Mouse (Mus musculus): ENCODE measurements around the gene Susd1. TPM values are rescaled to one million over a fixed set of nuclear protein-coding genes. Genes with fewer than 3 reads are reported as not detected.

Gene Susd1
- total and polyA plus RNA-seq, 3 experiments: 49.0 to 180 (median 67.6) TPM

DNA sequence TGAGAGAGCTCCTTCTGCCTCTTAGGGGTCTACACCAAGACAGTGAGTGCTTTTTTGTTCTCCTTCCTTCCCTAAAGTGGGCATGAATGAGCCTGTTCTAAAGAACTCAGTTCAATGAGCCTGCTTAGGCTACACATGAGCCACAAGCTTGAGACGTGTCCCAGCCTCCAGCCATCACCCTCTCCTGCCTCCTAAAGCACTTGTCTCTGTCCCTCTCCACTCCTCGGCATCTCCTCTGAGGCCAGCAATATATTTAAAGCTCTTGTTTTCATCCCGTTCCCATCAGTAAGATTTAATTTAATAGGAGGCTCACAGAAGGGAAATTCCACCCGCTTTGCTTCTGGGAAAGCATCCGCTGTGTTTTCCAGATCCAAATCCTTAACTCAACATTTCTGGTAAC lies 98.4 kb downstream of the Susd1 start:
- Histone ChIP-seq H3K27ac (ENCODE audit: control insufficient read depth, low read depth, low read length) (no peak overlapping the region), H3K9ac (ENCODE audit: control insufficient read depth, low read depth, low read length, poor library complexity, severe bottlenecking) (no peak overlapping the region), H3K36me3 (ENCODE audit: control insufficient read depth in 1 of 2, insufficient read depth in 2 of 2, low read length in 2 of 2) (peaks cover 3 to 18% of the 10 kb centered on the region in 2 experiments), H3K4me3 (ENCODE audit: control insufficient read depth in 1 of 2, insufficient read depth in 1 of 2, low read depth in 2 of 2, low read length in 2 of 2) (no peak overlapping the region), H3K79me2 (ENCODE audit: control insufficient read depth, insufficient read depth, low read length, poor library complexity) (no peaks in the 10 kb centered on the region), H3K4me1 (ENCODE audit: control insufficient read depth in 1 of 2, insufficient read depth in 2 of 2, low read length in 2 of 2) (no peaks in the 10 kb centered on the region), H3K9me3 (replicated peaks; ENCODE audit: insufficient read depth, low read length) (no peaks in the 10 kb centered on the region), H3K27me3 (ENCODE audit: control insufficient read depth in 1 of 2, insufficient read depth in 2 of 2, low read length in 2 of 2) (no peaks in the 10 kb centered on the region)
- TF ChIP-seq NELFE (IDR thresholded peaks at IDR 0.05; ENCODE audit: low read depth, low read length) (no peak), HCFC1 (IDR thresholded peaks at IDR 0.05; ENCODE audit: low read depth, low read length) (no peak), MAX (IDR thresholded peaks at IDR 0.05; ENCODE audit: low read length) (no peak), MYC (IDR thresholded peaks at IDR 0.05; ENCODE audit: low read depth, low read length) (no peak), POLR2AphosphoS2 (IDR thresholded peaks at IDR 0.05; ENCODE audit: low read length) (no peak), MAZ (IDR thresholded peaks at IDR 0.05; ENCODE audit: low read depth, low read length) (no peak), BHLHE40 (IDR thresholded peaks at IDR 0.05; ENCODE audit: borderline replicate concordance, low read depth, low read length) (no peak), ZC3H11A (IDR thresholded peaks at IDR 0.05; ENCODE audit: low read depth, low read length) (no peak), ETS1 (IDR thresholded peaks at IDR 0.05; ENCODE audit: low read depth, low read length) (no peak), UBTF (IDR thresholded peaks at IDR 0.05; ENCODE audit: borderline replicate concordance, insufficient read depth, low read depth, low read length) (no peak), TBP (IDR thresholded peaks at IDR 0.05; ENCODE audit: low read depth, low read length) (no peak), USF1 (IDR thresholded peaks at IDR 0.05; ENCODE audit: low read depth, low read length) (no peak), TCF12 (IDR thresholded peaks at IDR 0.05; ENCODE audit: low read depth, low read length) (no peak), JUND (IDR thresholded peaks at IDR 0.05; ENCODE audit: low read depth, low read length) (no peak), NRF1 (IDR thresholded peaks at IDR 0.05; ENCODE audit: insufficient read depth, low read depth, low read length, poor library complexity, severe bottlenecking) (no peak), MXI1 (IDR thresholded peaks at IDR 0.05; ENCODE audit: low read depth, low read length) (no peak), RAD21 (IDR thresholded peaks at IDR 0.05; ENCODE audit: low read depth, low read length) (no peak), MEF2A (IDR thresholded peaks at IDR 0.05; ENCODE audit: extremely low read depth, insufficient replicate concordance, low read depth, low read length, poor library complexity, severe bottlenecking) (no peak)
- no peak for DNase-seq (ENCODE audit: low read depth, low spot score)

DNA sequence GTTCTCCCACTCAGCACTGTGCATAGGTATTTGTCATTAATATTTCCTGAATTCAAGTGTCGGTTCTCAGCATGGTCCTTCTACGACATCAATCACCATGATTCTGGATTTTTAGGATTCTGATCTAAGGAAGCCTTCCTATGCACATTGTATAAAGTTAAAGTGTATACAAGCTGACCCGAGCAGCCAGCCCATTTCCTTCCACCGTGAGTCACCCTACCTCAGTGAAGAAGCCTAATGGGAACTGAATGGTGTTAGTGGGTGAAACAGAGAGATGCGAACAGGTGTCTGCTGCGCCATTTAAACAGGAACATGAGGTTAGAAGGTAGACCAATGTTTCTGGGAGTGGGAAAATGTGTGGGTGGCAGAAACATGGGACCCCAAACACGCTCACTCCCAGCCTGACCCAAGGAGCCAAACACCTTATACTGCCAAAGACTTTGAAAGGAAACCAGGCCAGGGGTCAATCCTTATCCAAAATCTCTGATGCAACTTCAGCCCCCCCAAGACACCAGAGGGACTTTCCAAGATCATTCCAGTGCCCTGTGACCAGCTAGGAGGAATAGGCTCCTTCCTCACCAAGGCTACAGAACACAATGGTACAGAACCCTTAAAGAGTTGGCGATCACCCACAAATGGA lies 99.4 kb downstream of the Susd1 start:
- H3K4me1 ChIP-seq (ENCODE audit: control insufficient read depth in 1 of 2, insufficient read depth in 2 of 2, low read length in 2 of 2): no peaks in the 10 kb centered on the region
- H3K36me3 ChIP-seq (ENCODE audit: control insufficient read depth in 1 of 2, insufficient read depth in 2 of 2, low read length in 2 of 2): peaks cover 3 to 18% of the 10 kb centered on the region in 2 experiments
- H3K4me3 ChIP-seq (ENCODE audit: control insufficient read depth in 1 of 2, insufficient read depth in 1 of 2, low read depth in 2 of 2, low read length in 2 of 2): no peak overlapping the region
- TF ChIP-seq ZMIZ1 (IDR thresholded peaks at IDR 0.05; ENCODE audit: low read depth, low read length) (no peak), CHD1 (IDR thresholded peaks at IDR 0.05; ENCODE audit: low read depth, low read length) (no peak), ZC3H11A (IDR thresholded peaks at IDR 0.05; ENCODE audit: low read depth, low read length) (no peak), E2F4 (IDR thresholded peaks at IDR 0.05; ENCODE audit: borderline replicate concordance, low read depth, low read length) (no peak), MXI1 (IDR thresholded peaks at IDR 0.05; ENCODE audit: low read depth, low read length) (no peak), CTCF (IDR thresholded peaks at IDR 0.05 in 2 of 3, conservative IDR thresholded peaks at IDR 0.05 in 1 of 3; ENCODE audit: control insufficient read depth in 1 of 3, insufficient read depth in 1 of 3, low read depth in 2 of 3, low read length in 3 of 3, poor library complexity in 1 of 3, severe bottlenecking in 1 of 3) (no peak), MEF2A (IDR thresholded peaks at IDR 0.05; ENCODE audit: extremely low read depth, insufficient replicate concordance, low read depth, low read length, poor library complexity, severe bottlenecking) (no peak), SMC3 (IDR thresholded peaks at IDR 0.05; ENCODE audit: low read depth, low read length) (no peak), NRF1 (IDR thresholded peaks at IDR 0.05; ENCODE audit: insufficient read depth, low read depth, low read length, poor library complexity, severe bottlenecking) (no peak), ZNF384 (IDR thresholded peaks at IDR 0.05; ENCODE audit: low read depth, low read length) (no peak), ELF1 (IDR thresholded peaks at IDR 0.05; ENCODE audit: low read depth, low read length) (no peak), MAX (IDR thresholded peaks at IDR 0.05; ENCODE audit: low read length) (no peak), USF2 (IDR thresholded peaks at IDR 0.05; ENCODE audit: borderline replicate concordance in 1 of 2, insufficient read depth in 1 of 2, low read depth in 1 of 2, low read length in 2 of 2) (no peak), RAD21 (IDR thresholded peaks at IDR 0.05; ENCODE audit: low read depth, low read length) (no peak), MAZ (IDR thresholded peaks at IDR 0.05; ENCODE audit: low read depth, low read length) (no peak), EP300 (IDR thresholded peaks at IDR 0.05; ENCODE audit: low read depth in 1 of 2, low read length in 2 of 2) (no peak), MAFK (IDR thresholded peaks at IDR 0.05; ENCODE audit: borderline replicate concordance, low read depth, low read length) (no peak), POLR2AphosphoS2 (IDR thresholded peaks at IDR 0.05; ENCODE audit: low read length) (no peak), TBP (IDR thresholded peaks at IDR 0.05; ENCODE audit: low read depth, low read length) (no peak)
- no peaks in the 10 kb centered on the region for H3K27me3 ChIP-seq (ENCODE audit: control insufficient read depth in 1 of 2, insufficient read depth in 2 of 2, low read length in 2 of 2)
- H3K27ac ChIP-seq (ENCODE audit: control insufficient read depth, low read depth, low read length): no peak overlapping the region
- H3K9me3 ChIP-seq (replicated peaks; ENCODE audit: insufficient read depth, low read length): no peaks in the 10 kb centered on the region
- no peak for DNase-seq (ENCODE audit: low read depth, low spot score)
- no peaks in the 10 kb centered on the region for H3K79me2 ChIP-seq (ENCODE audit: control insufficient read depth, insufficient read depth, low read length, poor library complexity)
- H3K9ac ChIP-seq (ENCODE audit: control insufficient read depth, low read depth, low read length, poor library complexity, severe bottlenecking): no peak overlapping the region

All from MEL (cell line).